Mouse (Mus musculus): Measurements from ENCODE around the gene Ippk.

GRCm38 (mm10) chr13:49478851-49479374 is 57.9 kb downstream of the Ippk start:
- TF ChIP-seq CTCF (IDR thresholded peaks at IDR 0.05; ENCODE audit: low read depth, low read length): no peak
- no peak for TF ChIP-seq GATA1 (IDR thresholded peaks at IDR 0.05; ENCODE audit: borderline replicate concordance, low read length)
- TF ChIP-seq TAL1 (conservative IDR thresholded peaks at IDR 0.05; ENCODE audit: low read depth, low read length): no peak
- TF ChIP-seq POLR2AphosphoS5 (IDR thresholded peaks at IDR 0.05; ENCODE audit: insufficient replicate concordance, low read depth, low read length): no peak

Measured in G1E (cell line).